ENCODE assay signal across 34 mouse cellular contexts in the genomic region with DNA sequence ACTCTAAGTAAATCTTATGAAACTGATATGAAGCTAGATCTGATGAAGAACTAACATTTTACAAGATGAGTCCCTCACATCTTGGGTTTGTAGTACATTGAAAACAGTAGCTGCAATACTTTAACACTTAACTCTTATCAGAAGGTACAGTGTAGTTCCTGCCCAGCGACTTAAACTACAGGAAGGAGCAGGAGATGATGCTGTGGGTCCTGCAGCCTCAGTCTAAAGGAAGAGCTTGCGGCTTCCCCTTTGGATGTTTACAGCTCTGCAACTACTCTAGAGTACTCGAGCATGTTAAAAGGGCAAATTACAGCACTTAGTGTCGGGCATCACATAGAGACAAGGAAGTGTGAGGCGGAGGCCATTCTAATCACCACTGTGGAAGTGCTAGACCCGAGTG. TPM values are rescaled to one million over a fixed set of nuclear protein-coding genes. Genes with fewer than 3 reads are reported as not detected.
DNase-seq lines count a peak whose midpoint lies in the region; ATAC-seq lines count a peak whose summit lies in the region.
"Had no signal": no experiment of that assay in that cellular context is flagged by ENCODE, and none has a peak within 500 bp of the region (broad histone marks: within the 10 kb centered on the region; RNA-seq: fewer than 3 reads in every experiment).

No protein-coding gene starts in this region.

- DNase-seq in CD4-positive, CD25-positive, alpha-beta regulatory T cell, adult 2 months (ENCODE audit: low read depth, low spot score), result peak; percentile 26
- no peak for DNase-seq in embryo, embryonic 10.5 days (ENCODE audit: low spot score)
- no peak for DNase-seq in urinary bladder, postnatal 4 days (ENCODE audit: low spot score in 2 of 2)
- DNase-seq: adrenal gland, adult 8-10 months; adrenal gland, postnatal 25 days; B cell, adult 2 months; cerebellum, adult 11-12 months; cerebellum, adult 8-10 months; cerebellum, postnatal 10 days; cerebellum, postnatal 36 days; forebrain, postnatal 0 days; gastrocnemius, adult 2 months; gastrocnemius, postnatal 25 days; heart, adult 18-20 months; heart, postnatal 14 days; heart, postnatal 4 days had no signal

- no peak for ATAC-seq in CD4-positive, CD25-positive, alpha-beta regulatory T cell, adult 4 months
- peak; percentile 51 to 66 for ATAC-seq in hematopoietic stem cell, adult 5-6 weeks (replicated peaks in 1 of 2; ENCODE audit: insufficient read depth in 1 of 2, low FRiP score in 2 of 2, low TSS enrichment in 1 of 2, low read depth in 1 of 2, poor library complexity in 2 of 2, severe bottlenecking in 2 of 2)
- ATAC-seq in monocyte, adult 5-6 weeks (replicated peaks; ENCODE audit: insufficient number of reproducible peaks, low FRiP score, low TSS enrichment, poor library complexity, severe bottlenecking), result 0 out of 2 replicates have a peak, but pooled peaks have one; percentile 34
- ATAC-seq: activated CD4-positive, CD25-positive, alpha-beta regulatory T cell, adult 4 months; forebrain, embryonic 14.5 days; forebrain, postnatal 0 days; inflammation-experienced regulatory T-cells, adult 6 months; intestine, embryonic 16.5 days had no signal

RNA-seq across cellular contexts. Expression of a gene that starts 15.8 kb away (rescaled TPM):
- polyA plus RNA-seq in CD4-positive, CD25-positive, alpha-beta regulatory T cell, adult 4 months (2017; shearing (Covaris generic)), result not detected
- not detected in 2 replicates for total RNA-seq in hematopoietic stem cell, adult 5-6 weeks (2017)
- not detected in 3 replicates for total RNA-seq in monocyte, adult 5-6 weeks (2017)
- total RNA-seq: adrenal gland, adult 8-10 months; adrenal gland, postnatal 25 days; ES-E14; forebrain, postnatal 0 days; gastrocnemius, adult 2 months; gastrocnemius, postnatal 25 days; heart, adult 18-20 months; heart, postnatal 14 days; heart, postnatal 4 days had no signal
- polyA plus RNA-seq: activated CD4-positive, CD25-positive, alpha-beta regulatory T cell, adult 4 months; brain, embryonic 14.5 days; embryonic facial prominence, embryonic 12.5 days; embryonic facial prominence, embryonic 15.5 days; forebrain, embryonic 11.5 days; forebrain, embryonic 14.5 days; forebrain, postnatal 0 days; frontal cortex, adult 2 months; gonadal fat pad, adult 2 months; heart, embryonic 13.5 days; heart, embryonic 16.5 days; hindbrain, embryonic 12.5 days; hindbrain, embryonic 15.5 days; inflammation-experienced regulatory T-cells, adult 6 months; intestine, embryonic 16.5 days had no signal

RNA-seq across cellular contexts. Expression of a gene that starts 35.3 kb away (rescaled TPM):
- polyA plus RNA-seq in CD4-positive, CD25-positive, alpha-beta regulatory T cell, adult 4 months (2017; shearing (Covaris generic)), result not detected
- total RNA-seq in hematopoietic stem cell, adult 5-6 weeks (2017), result 0.25 TPM in 1 of 2 replicates, not detected in the other
- total RNA-seq in monocyte, adult 5-6 weeks (2017), result 0.19 TPM in 1 of 3 replicates, not detected in the others
- total RNA-seq: forebrain, postnatal 0 days; gastrocnemius, postnatal 25 days had no signal
- polyA plus RNA-seq: activated CD4-positive, CD25-positive, alpha-beta regulatory T cell, adult 4 months; forebrain, embryonic 11.5 days; forebrain, embryonic 14.5 days; forebrain, postnatal 0 days; hindbrain, embryonic 15.5 days; inflammation-experienced regulatory T-cells, adult 6 months had no signal

RNA-seq across cellular contexts. Expression of a gene that starts 36.1 kb away (rescaled TPM):
- 10 to 100 TPM; 22.2 to 24.7 TPM for polyA plus RNA-seq in CD4-positive, CD25-positive, alpha-beta regulatory T cell, adult 4 months (2017; shearing (Covaris generic))
- 14.5 and 20.4 TPM in 2 replicates for total RNA-seq in hematopoietic stem cell, adult 5-6 weeks (2017)
- total RNA-seq in monocyte, adult 5-6 weeks (2017), result 8.2 to 34.9 TPM (median 12.2 TPM) in 3 replicates

RNA-seq across cellular contexts. Expression of a gene that starts 36.1 kb away (rescaled TPM):
- 10 to 100 TPM in 1 of 2 experiments, 1 to 10 TPM in 1; 6.3 to 10.1 TPM for polyA plus RNA-seq in CD4-positive, CD25-positive, alpha-beta regulatory T cell, adult 4 months (2017; shearing (Covaris generic))
- total RNA-seq in hematopoietic stem cell, adult 5-6 weeks (2017), result 73.1 and 90.3 TPM in 2 replicates
- total RNA-seq in monocyte, adult 5-6 weeks (2017), result 65.6 to 111 TPM (median 93.7 TPM) in 3 replicates
